Mouse (Mus musculus): ENCODE results near the gene Olfr283. TPM values are rescaled to one million over a fixed set of nuclear protein-coding genes. Genes with fewer than 3 reads are reported as not detected.

The Olfr283 gene
- total and polyA plus RNA-seq, 3 experiments = not detected

DNA sequence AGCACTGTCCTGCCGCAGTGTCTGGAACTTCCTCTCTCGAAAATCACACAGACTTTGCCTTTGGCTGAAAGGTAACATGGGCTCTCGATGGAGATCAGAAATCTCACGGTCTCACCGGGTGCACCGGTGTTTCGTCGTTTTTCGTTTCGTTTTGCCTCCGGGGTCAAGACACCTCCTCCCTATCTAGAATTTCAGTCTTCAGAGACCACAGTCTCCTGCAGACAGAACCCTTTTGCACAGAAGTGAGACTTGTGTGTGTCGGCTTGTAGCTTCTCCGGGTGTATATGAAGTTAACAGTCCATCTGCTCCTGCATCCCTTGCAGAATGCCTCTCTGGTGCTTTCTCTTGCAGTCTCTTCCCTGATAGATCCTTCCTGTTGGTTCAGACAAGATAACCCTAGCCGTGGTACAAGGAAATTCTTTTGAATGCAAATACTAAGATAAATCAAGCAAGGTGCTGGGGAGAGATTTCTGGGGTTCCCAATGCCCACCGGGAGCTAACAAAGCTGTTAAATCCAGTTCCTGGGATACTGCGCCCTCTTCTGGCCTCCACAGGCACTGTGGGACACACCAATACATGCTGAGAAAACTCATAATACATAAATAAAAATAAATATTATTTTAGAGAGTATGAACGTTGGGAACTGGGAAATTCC, 27.8 kb upstream of the Olfr283 start:
- Histone ChIP-seq H3K27ac (ENCODE audit: insufficient read depth, low read depth) (no peak overlapping the region), H3K36me3 (replicated peaks in 1 of 2; ENCODE audit: control insufficient read depth in 1 of 2, insufficient read depth in 1 of 2, low read length in 1 of 2) (no peaks in the 10 kb centered on the region), H3K4me1 (ENCODE audit: control insufficient read depth in 1 of 2, insufficient read depth in 2 of 2) (peaks cover 0 to 8% of the 10 kb centered on the region in 2 experiments; a peak in 2 of 4 replicates), H3K27me3 (replicated peaks) (peaks cover 23% of the 10 kb centered on the region), H3K79me2 (replicated peaks; ENCODE audit: control insufficient read depth, extremely low read depth, insufficient read depth, poor library complexity, severe bottlenecking) (no peaks in the 10 kb centered on the region), H3K9ac (ENCODE audit: insufficient read depth, low read depth) (peak overlapping the region; percentile 43), H3K4me3 (replicated peaks in 1 of 3; ENCODE audit: low read depth in 2 of 3, low read length in 2 of 3, poor library complexity in 1 of 3) (peak overlapping the region; percentile 62 to 76 (median 62)), H3K9me3 (replicated peaks; ENCODE audit: low read length) (peaks cover 10% of the 10 kb centered on the region), H3K4me2 (ENCODE audit: insufficient read depth, low read depth, poor library complexity, severe bottlenecking) (peak overlapping the region; percentile 86)
- dilution Hi-C loops (cut with MboI; ENCODE audit: extremely low pct_ligation_motif_present, extremely low pct_unique_long_range_greater_than_20kb, low sequenced_read_pairs) = no loop called here
- DNase-seq (ENCODE audit: extremely low read depth) = peak; percentile 77
- in situ Hi-C loops (cut with MboI; ENCODE audit: low pct_ligation_motif_present, low pct_unique_long_range_greater_than_20kb, low sequenced_read_pairs) = no loop called here
- TF ChIP-seq CTCF (conservative IDR thresholded peaks at IDR 0.05 in 1 of 2, IDR thresholded peaks at IDR 0.05 in 1 of 2; ENCODE audit: low read depth in 2 of 2, low read length in 2 of 2) (peak; percentile 81 to 94), IRF4 (IDR thresholded peaks at IDR 0.05; ENCODE audit: low read depth, low read length) (no peak), UBTF (IDR thresholded peaks at IDR 0.05; ENCODE audit: low read depth, low read length) (no peak), JUN (IDR thresholded peaks at IDR 0.05; ENCODE audit: insufficient read depth, low read depth, low read length) (no peak), MAX (IDR thresholded peaks at IDR 0.05; ENCODE audit: low read length) (0 out of 2 replicates have a peak, but pooled peaks have one; percentile 16), SMC3 (IDR thresholded peaks at IDR 0.05; ENCODE audit: low read depth, low read length) (peak; percentile 34; the same call in 1 of the 2 replicates), RAD21 (IDR thresholded peaks at IDR 0.05; ENCODE audit: low read depth, low read length) (peak; percentile 53), TCF12 (IDR thresholded peaks at IDR 0.05; ENCODE audit: low read depth, low read length) (0 out of 2 replicates have a peak, but pooled peaks have one; percentile 37), BHLHE40 (IDR thresholded peaks at IDR 0.05; ENCODE audit: low read depth, low read length) (no peak)

DNA sequence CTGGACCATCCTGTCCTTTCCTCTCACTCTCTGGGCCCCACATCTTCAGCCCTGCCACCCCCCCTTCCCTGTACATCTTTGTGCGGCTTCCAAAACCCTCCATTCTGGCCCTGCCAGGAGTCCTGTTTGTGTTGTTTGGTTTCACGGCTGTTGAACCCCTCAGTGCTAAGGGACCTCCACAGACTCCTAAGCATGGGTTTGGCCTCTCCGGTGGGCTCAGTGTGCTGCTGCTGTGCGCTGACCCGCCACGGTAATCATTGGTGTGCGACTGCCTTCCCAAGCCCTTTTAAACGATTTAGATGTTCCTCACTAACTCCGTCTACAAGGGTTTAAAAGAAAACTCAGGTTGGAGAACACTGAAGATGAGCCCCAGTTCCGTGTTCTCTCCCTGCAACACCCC, 21.6 kb upstream of the Olfr283 start:
- H3K27ac ChIP-seq (ENCODE audit: insufficient read depth, low read depth) = no peak overlapping the region
- no peak for DNase-seq (ENCODE audit: extremely low read depth)
- H3K4me1 ChIP-seq (ENCODE audit: control insufficient read depth in 1 of 2, insufficient read depth in 2 of 2) = peaks cover 0 to 2% of the 10 kb centered on the region in 2 experiments; a peak in 1 of 4 replicates
- no peaks in the 10 kb centered on the region for H3K79me2 ChIP-seq (replicated peaks; ENCODE audit: control insufficient read depth, extremely low read depth, insufficient read depth, poor library complexity, severe bottlenecking)
- H3K4me3 ChIP-seq (replicated peaks in 1 of 3; ENCODE audit: low read depth in 2 of 3, low read length in 2 of 3, poor library complexity in 1 of 3) = no peak overlapping the region
- in situ Hi-C loops (cut with MboI; ENCODE audit: low pct_ligation_motif_present, low pct_unique_long_range_greater_than_20kb, low sequenced_read_pairs) = no loop called here
- H3K9ac ChIP-seq (ENCODE audit: insufficient read depth, low read depth) = no peak overlapping the region
- no peaks in the 10 kb centered on the region for H3K36me3 ChIP-seq (replicated peaks in 1 of 2; ENCODE audit: control insufficient read depth in 1 of 2, insufficient read depth in 1 of 2, low read length in 1 of 2)
- no peak overlapping the region for H3K4me2 ChIP-seq (ENCODE audit: insufficient read depth, low read depth, poor library complexity, severe bottlenecking)
- peaks cover 10% of the 10 kb centered on the region for H3K9me3 ChIP-seq (replicated peaks; ENCODE audit: low read length)
- peaks cover 59% of the 10 kb centered on the region for H3K27me3 ChIP-seq (replicated peaks)
- dilution Hi-C loops (cut with MboI; ENCODE audit: extremely low pct_ligation_motif_present, extremely low pct_unique_long_range_greater_than_20kb, low sequenced_read_pairs) = no loop called here
- no peak for TF ChIP-seq TCF12 (IDR thresholded peaks at IDR 0.05; ENCODE audit: low read depth, low read length)
- TF ChIP-seq CTCF (conservative IDR thresholded peaks at IDR 0.05 in 1 of 2, IDR thresholded peaks at IDR 0.05 in 1 of 2; ENCODE audit: low read depth in 2 of 2, low read length in 2 of 2) = no peak
- TF ChIP-seq ETS1 (conservative IDR thresholded peaks at IDR 0.05; ENCODE audit: low read depth, low read length) = no peak
- TF ChIP-seq MAX (IDR thresholded peaks at IDR 0.05; ENCODE audit: low read length) = no peak
- no peak for TF ChIP-seq CHD1 (IDR thresholded peaks at IDR 0.05; ENCODE audit: low read depth, low read length)
- no peak for TF ChIP-seq JUND (conservative IDR thresholded peaks at IDR 0.05; ENCODE audit: low read depth, low read length)
- TF ChIP-seq POLR2A (IDR thresholded peaks at IDR 0.05; ENCODE audit: low read depth, low read length) = no peak
- TF ChIP-seq RCOR1 (conservative IDR thresholded peaks at IDR 0.05; ENCODE audit: low read depth, low read length) = no peak
- TF ChIP-seq UBTF (IDR thresholded peaks at IDR 0.05; ENCODE audit: low read depth, low read length) = no peak
- no peak for TF ChIP-seq CHD2 (IDR thresholded peaks at IDR 0.05; ENCODE audit: low read length)
- TF ChIP-seq ZC3H11A (IDR thresholded peaks at IDR 0.05; ENCODE audit: low read depth, low read length) = no peak
- no peak for TF ChIP-seq ZMIZ1 (IDR thresholded peaks at IDR 0.05; ENCODE audit: low read depth, low read length)
- TF ChIP-seq MEF2A (IDR thresholded peaks at IDR 0.05; ENCODE audit: borderline replicate concordance, low read depth, low read length) = no peak
- TF ChIP-seq HCFC1 (IDR thresholded peaks at IDR 0.05; ENCODE audit: low read depth, low read length) = no peak
